Mouse (Mus musculus) testis, adult 2 months (tissue): Measurements from ENCODE around the gene Hnrnph2.

Experiments
- CTCF ChIP-seq: fragments of 200-500 bp; IDR thresholded peaks from 2 replicates; pipeline ENCODE4 v1.5.1; 2012; ENCODE audit warnings: low read depth, mild to moderate bottlenecking, inconsistent platforms, low read length, moderate library complexity; ENCODE audit not compliant: control insufficient read depth, insufficient read depth, insufficient replicate concordance
- POLR2A ChIP-seq: fragments of 200-500 bp; IDR thresholded peaks from 2 replicates; pipeline ENCODE4 v1.6.1; 2012; ENCODE audit warnings: low read depth, mild to moderate bottlenecking, inconsistent platforms, low read length, moderate library complexity; ENCODE audit not compliant: control insufficient read depth

GRCm38 (mm10) chrX:134588997-134589396 lies 12.0 kb upstream of the Hnrnph2 start:
- TF ChIP-seq CTCF: no peak
- TF ChIP-seq POLR2A: no peak
